8 mouse cellular contexts compared by ENCODE assay signal in genomic region chr19:46314872-46315742, GRCm38 (mm10). TPM values are rescaled to one million over a fixed set of nuclear protein-coding genes. Genes with fewer than 3 reads are reported as not detected.
DNase-seq lines count a peak whose midpoint lies in the region; ATAC-seq lines count a peak whose summit lies in the region.

No protein-coding gene starts in this region.

- no peak overlapping the region for H3K9ac ChIP-seq in hindbrain, embryonic 14.5 days
- H3K9ac ChIP-seq in hindbrain, embryonic 11.5 days (ENCODE audit: low read depth, low read length), result no peak overlapping the region
- H3K9ac ChIP-seq in stomach, embryonic 16.5 days (ENCODE audit: low read length), result peak overlapping the region; percentile 22
- H3K9ac ChIP-seq in hindbrain, embryonic 16.5 days (ENCODE audit: low read depth, low read length), result no peak overlapping the region

- H3K27me3 ChIP-seq in hindbrain, embryonic 14.5 days (ENCODE audit: control insufficient read depth, insufficient read depth, low read length), result peaks cover 62% of the 10 kb centered on the region
- H3K27me3 ChIP-seq in hindbrain, embryonic 11.5 days (ENCODE audit: control insufficient read depth, insufficient read depth, low read length), result peaks cover 69% of the 10 kb centered on the region
- peaks cover 99% of the 10 kb centered on the region for H3K27me3 ChIP-seq in limb, embryonic 10.5 days (ENCODE audit: low read depth, poor library complexity, severe bottlenecking)
- H3K27me3 ChIP-seq in stomach, embryonic 16.5 days (ENCODE audit: control insufficient read depth, insufficient read depth, low read length), result peaks cover 39% of the 10 kb centered on the region
- peaks cover 27% of the 10 kb centered on the region for H3K27me3 ChIP-seq in hindbrain, embryonic 16.5 days (replicated peaks; ENCODE audit: control insufficient read depth, insufficient read depth, low read length)

- H3K4me3 ChIP-seq in hindbrain, embryonic 14.5 days (replicated peaks; ENCODE audit: low read length), result no peak overlapping the region
- H3K4me3 ChIP-seq in hindbrain, embryonic 11.5 days (ENCODE audit: low read depth, low read length), result no peak overlapping the region
- no peak overlapping the region for H3K4me3 ChIP-seq in limb, embryonic 10.5 days
- peak overlapping the region; percentile 52 for H3K4me3 ChIP-seq in stomach, embryonic 16.5 days (replicated peaks; ENCODE audit: low read length)
- no peak overlapping the region for H3K4me3 ChIP-seq in hindbrain, embryonic 16.5 days (ENCODE audit: low read length)

- no peaks in the 10 kb centered on the region for H3K9me3 ChIP-seq in hindbrain, embryonic 14.5 days (ENCODE audit: control insufficient read depth, low read length)
- no peaks in the 10 kb centered on the region for H3K9me3 ChIP-seq in hindbrain, embryonic 11.5 days (ENCODE audit: control insufficient read depth, low read length)
- H3K9me3 ChIP-seq in limb, embryonic 10.5 days (replicated peaks), result no peaks in the 10 kb centered on the region
- H3K9me3 ChIP-seq in stomach, embryonic 16.5 days (replicated peaks; ENCODE audit: control insufficient read depth, low read length), result no peaks in the 10 kb centered on the region
- no peaks in the 10 kb centered on the region for H3K9me3 ChIP-seq in hindbrain, embryonic 16.5 days (ENCODE audit: control insufficient read depth, low read length)

- DNase-seq in hindbrain, embryonic 14.5 days (ENCODE audit: low spot score), result no peak
- DNase-seq in hindbrain, embryonic 11.5 days (ENCODE audit: low spot score), result no peak
- peak; percentile 67 for DNase-seq in 3134 (ENCODE audit: extremely low read depth, insufficient read length, low spot score)
- peak; percentile 97 for DNase-seq in MEL-GATA-1-ER (ENCODE audit: extremely low read depth, low read depth)
- DNase-seq in limb, embryonic 10.5 days (ENCODE audit: low spot score), result peak; percentile 30
- DNase-seq in right cerebral cortex, postnatal 36 days (ENCODE audit: low spot score in 2 of 2), result no peak

- H3K36me3 ChIP-seq in hindbrain, embryonic 14.5 days (replicated peaks; ENCODE audit: control insufficient read depth, insufficient read depth), result peaks cover 26% of the 10 kb centered on the region
- H3K36me3 ChIP-seq in hindbrain, embryonic 11.5 days (ENCODE audit: control insufficient read depth, insufficient read depth, low read length), result no peaks in the 10 kb centered on the region
- peaks cover 17% of the 10 kb centered on the region for H3K36me3 ChIP-seq in limb, embryonic 10.5 days
- peaks cover 12% of the 10 kb centered on the region; the same call in 1 of the 2 replicates for H3K36me3 ChIP-seq in stomach, embryonic 16.5 days (ENCODE audit: control insufficient read depth, insufficient read depth, low read length)
- H3K36me3 ChIP-seq in hindbrain, embryonic 16.5 days (ENCODE audit: control insufficient read depth, insufficient read depth, low read length), result peaks cover 22% of the 10 kb centered on the region

- peak overlapping the region; percentile 81; the same call in 1 of the 2 replicates for H3K4me2 ChIP-seq in hindbrain, embryonic 14.5 days (replicated peaks)
- no peak overlapping the region for H3K4me2 ChIP-seq in hindbrain, embryonic 11.5 days (replicated peaks; ENCODE audit: low read depth, low read length)
- peak overlapping the region; percentile 61 for H3K4me2 ChIP-seq in stomach, embryonic 16.5 days (ENCODE audit: low read depth, low read length)
- H3K4me2 ChIP-seq in hindbrain, embryonic 16.5 days (ENCODE audit: low read length), result no peak overlapping the region; the same call in 1 of the 2 replicates

- H3K4me1 ChIP-seq in hindbrain, embryonic 14.5 days (replicated peaks; ENCODE audit: control insufficient read depth, insufficient read depth, low read length), result peaks cover 40% of the 10 kb centered on the region
- H3K4me1 ChIP-seq in hindbrain, embryonic 11.5 days (replicated peaks; ENCODE audit: control insufficient read depth, insufficient read depth, low read length), result 0 out of 2 replicates have a peak, but pooled peaks cover 2% of the 10 kb centered on the region
- peaks cover 35% of the 10 kb centered on the region for H3K4me1 ChIP-seq in limb, embryonic 10.5 days
- H3K4me1 ChIP-seq in stomach, embryonic 16.5 days (ENCODE audit: control insufficient read depth, insufficient read depth, low read length), result peaks cover 41% of the 10 kb centered on the region
- H3K4me1 ChIP-seq in hindbrain, embryonic 16.5 days (ENCODE audit: control insufficient read depth, insufficient read depth, low read depth, low read length), result peaks cover 35% of the 10 kb centered on the region

- ATAC-seq in hindbrain, embryonic 14.5 days (ENCODE audit: low FRiP score), result no peak
- ATAC-seq in hindbrain, embryonic 11.5 days (ENCODE audit: low FRiP score), result no peak
- peak; percentile 19; the same call in 1 of the 2 replicates for ATAC-seq in stomach, embryonic 16.5 days (ENCODE audit: insufficient read depth, low FRiP score)
- no peak for ATAC-seq in hindbrain, embryonic 16.5 days

- 51% methylated on average over 14 of the region's 14 CpGs for WGBS in hindbrain, embryonic 14.5 days
- WGBS in hindbrain, embryonic 11.5 days, result 46% methylated on average over 14 of the region's 14 CpGs
- WGBS in limb, embryonic 10.5 days, result 44% methylated on average over 14 of the region's 14 CpGs
- 23% methylated on average over 14 of the region's 14 CpGs for WGBS in stomach, embryonic 16.5 days
- WGBS in hindbrain, embryonic 16.5 days, result 50% methylated on average over 14 of the region's 14 CpGs

- H3K27ac ChIP-seq in hindbrain, embryonic 14.5 days, result no peak overlapping the region
- no peak overlapping the region for H3K27ac ChIP-seq in hindbrain, embryonic 11.5 days (ENCODE audit: low read depth, low read length)
- H3K27ac ChIP-seq in limb, embryonic 10.5 days, result no peak overlapping the region
- H3K27ac ChIP-seq in stomach, embryonic 16.5 days (ENCODE audit: low read length), result peak overlapping the region; percentile 85
- no peak overlapping the region for H3K27ac ChIP-seq in hindbrain, embryonic 16.5 days (ENCODE audit: low read depth, low read length)

RNA-seq across cellular contexts. Expression of gene Nfkb2, which starts 11.0 kb away (rescaled TPM):
- polyA plus RNA-seq in hindbrain, embryonic 14.5 days (2014; fragmentation: Nextera tagmentation; extraction: Ambion mirVana), result 1.9 and 2.8 TPM in 2 replicates
- polyA plus RNA-seq in hindbrain, embryonic 11.5 days (2014; fragmentation: Nextera tagmentation; extraction: Ambion mirVana), result 2.7 and 4.6 TPM in 2 replicates
- 4.5 and 5.8 TPM in 2 replicates for polyA plus RNA-seq in limb, embryonic 10.5 days (2016; fragmentation: Nextera tagmentation; extraction: Ambion mirVana)
- polyA plus RNA-seq in stomach, embryonic 16.5 days (2015; fragmentation: Nextera tagmentation; extraction: Ambion mirVana), result 10.2 and 10.4 TPM in 2 replicates
- polyA plus RNA-seq in hindbrain, embryonic 16.5 days (2015; fragmentation: Nextera tagmentation; extraction: Ambion mirVana), result 2.4 and 3.3 TPM in 2 replicates

RNA-seq across cellular contexts. Expression of gene Psd, which starts 11.8 kb away (rescaled TPM):
- 131 and 152 TPM in 2 replicates for polyA plus RNA-seq in hindbrain, embryonic 14.5 days (2014; fragmentation: Nextera tagmentation; extraction: Ambion mirVana)
- 10.0 and 11.9 TPM in 2 replicates for polyA plus RNA-seq in hindbrain, embryonic 11.5 days (2014; fragmentation: Nextera tagmentation; extraction: Ambion mirVana)
- polyA plus RNA-seq in limb, embryonic 10.5 days (2016; fragmentation: Nextera tagmentation; extraction: Ambion mirVana), result 1.4 and 1.8 TPM in 2 replicates
- 22.1 and 23.0 TPM in 2 replicates for polyA plus RNA-seq in stomach, embryonic 16.5 days (2015; fragmentation: Nextera tagmentation; extraction: Ambion mirVana)
- polyA plus RNA-seq in hindbrain, embryonic 16.5 days (2015; fragmentation: Nextera tagmentation; extraction: Ambion mirVana), result 99.1 and 112 TPM in 2 replicates

RNA-seq across cellular contexts. Expression of gene Fbxl15, which starts 12.9 kb away (rescaled TPM):
- 45.5 and 49.1 TPM in 2 replicates for polyA plus RNA-seq in hindbrain, embryonic 14.5 days (2014; fragmentation: Nextera tagmentation; extraction: Ambion mirVana)
- 26.3 and 27.1 TPM in 2 replicates for polyA plus RNA-seq in hindbrain, embryonic 11.5 days (2014; fragmentation: Nextera tagmentation; extraction: Ambion mirVana)
- polyA plus RNA-seq in limb, embryonic 10.5 days (2016; fragmentation: Nextera tagmentation; extraction: Ambion mirVana), result 12.2 and 13.0 TPM in 2 replicates
- 14.1 and 16.0 TPM in 2 replicates for polyA plus RNA-seq in stomach, embryonic 16.5 days (2015; fragmentation: Nextera tagmentation; extraction: Ambion mirVana)
- polyA plus RNA-seq in hindbrain, embryonic 16.5 days (2015; fragmentation: Nextera tagmentation; extraction: Ambion mirVana), result 49.4 and 55.6 TPM in 2 replicates

RNA-seq across cellular contexts. Expression of gene Cuedc2, which starts 23.4 kb away (rescaled TPM):
- 318 and 321 TPM in 2 replicates for polyA plus RNA-seq in hindbrain, embryonic 14.5 days (2014; fragmentation: Nextera tagmentation; extraction: Ambion mirVana)
- 252 and 260 TPM in 2 replicates for polyA plus RNA-seq in hindbrain, embryonic 11.5 days (2014; fragmentation: Nextera tagmentation; extraction: Ambion mirVana)
- 150 and 183 TPM in 2 replicates for polyA plus RNA-seq in limb, embryonic 10.5 days (2016; fragmentation: Nextera tagmentation; extraction: Ambion mirVana)
- 131 and 133 TPM in 2 replicates for polyA plus RNA-seq in stomach, embryonic 16.5 days (2015; fragmentation: Nextera tagmentation; extraction: Ambion mirVana)
- 343 and 362 TPM in 2 replicates for polyA plus RNA-seq in hindbrain, embryonic 16.5 days (2015; fragmentation: Nextera tagmentation; extraction: Ambion mirVana)

RNA-seq across cellular contexts. Expression of gene Mfsd13a, which starts 25.8 kb away (rescaled TPM):
- 9.9 and 10.0 TPM in 2 replicates for polyA plus RNA-seq in hindbrain, embryonic 14.5 days (2014; fragmentation: Nextera tagmentation; extraction: Ambion mirVana)
- 4.4 and 6.9 TPM in 2 replicates for polyA plus RNA-seq in hindbrain, embryonic 11.5 days (2014; fragmentation: Nextera tagmentation; extraction: Ambion mirVana)
- polyA plus RNA-seq in limb, embryonic 10.5 days (2016; fragmentation: Nextera tagmentation; extraction: Ambion mirVana), result 7.7 and 8.1 TPM in 2 replicates
- 13.8 and 16.8 TPM in 2 replicates for polyA plus RNA-seq in stomach, embryonic 16.5 days (2015; fragmentation: Nextera tagmentation; extraction: Ambion mirVana)
- 13.0 and 13.4 TPM in 2 replicates for polyA plus RNA-seq in hindbrain, embryonic 16.5 days (2015; fragmentation: Nextera tagmentation; extraction: Ambion mirVana)

Comparison
In these comparisons a context has a peak if more than half of its experiments do, and no peak if none do; other contexts are left out.
1. H3K4me2 ChIP-seq: peak in hindbrain, embryonic 14.5 days (single experiment) and stomach, embryonic 16.5 days (single experiment); none in hindbrain, embryonic 11.5 days (single experiment) and hindbrain, embryonic 16.5 days (single experiment).
2. DNase-seq: peak in 3134 (single experiment), MEL-GATA-1-ER (single experiment) and limb, embryonic 10.5 days (single experiment); none in hindbrain, embryonic 14.5 days (single experiment), hindbrain, embryonic 11.5 days (single experiment) and right cerebral cortex, postnatal 36 days (0 of 2).